Mouse (Mus musculus): ENCODE results near the gene Pdzd2.

Pdzd2 gene

GRCm38 (mm10) chr15:12663351-12663750 lies 76.4 kb downstream of the Pdzd2 start:
- DNase-seq, result no peak

- no peak for DNase-seq
Measured at GRCm38 (mm10) chr15:12660320-12660719, 79.4 kb downstream of the Pdzd2 start.

- DNase-seq, result no peak
Measured at GRCm38 (mm10) chr15:12655959-12656662, 83.6 kb downstream of the Pdzd2 start.

- no peak for DNase-seq
Measured at GRCm38 (mm10) chr15:12655316-12655715, 84.4 kb downstream of the Pdzd2 start.

- DNase-seq, result no peak
Measured at GRCm38 (mm10) chr15:12652336-12653031, 87.2 kb downstream of the Pdzd2 start.

- DNase-seq, result no peak
Measured at GRCm38 (mm10) chr15:12650236-12650635, 89.5 kb downstream of the Pdzd2 start.

- no peak for DNase-seq
Measured at GRCm38 (mm10) chr15:12649674-12650073, 90.0 kb downstream of the Pdzd2 start.

GRCm38 (mm10) chr15:12649131-12649530 lies 90.6 kb downstream of the Pdzd2 start:
- no peak for DNase-seq

- DNase-seq, result no peak
Measured at GRCm38 (mm10) chr15:12640755-12641154, 99.0 kb downstream of the Pdzd2 start.

GRCm38 (mm10) chr15:12639776-12640175 lies 99.9 kb downstream of the Pdzd2 start:
- no peak for DNase-seq

GRCm38 (mm10) chr15:12639181-12639580 lies 100.5 kb downstream of the Pdzd2 start:
- no peak for DNase-seq

- DNase-seq, result no peak
Measured at GRCm38 (mm10) chr15:12638370-12639030, 101.2 kb downstream of the Pdzd2 start.

GRCm38 (mm10) chr15:12637511-12637910 lies 102.2 kb downstream of the Pdzd2 start:
- DNase-seq, result no peak

- no peak for DNase-seq
Measured at GRCm38 (mm10) chr15:12636386-12636785, 103.3 kb downstream of the Pdzd2 start.

- no peak for DNase-seq
Measured at GRCm38 (mm10) chr15:12634921-12635320, 104.8 kb downstream of the Pdzd2 start.

GRCm38 (mm10) chr15:12629164-12629563 lies 110.6 kb downstream of the Pdzd2 start:
- DNase-seq, result no peak

- DNase-seq, result no peak
Measured at GRCm38 (mm10) chr15:12628451-12628850, 111.3 kb downstream of the Pdzd2 start.

GRCm38 (mm10) chr15:12626930-12627329 lies 112.8 kb downstream of the Pdzd2 start:
- DNase-seq, result no peak

GRCm38 (mm10) chr15:12626166-12626565 lies 113.6 kb downstream of the Pdzd2 start:
- no peak for DNase-seq

GRCm38 (mm10) chr15:12625524-12625923 lies 114.2 kb downstream of the Pdzd2 start:
- DNase-seq, result no peak

- no peak for DNase-seq
Measured at GRCm38 (mm10) chr15:12623521-12623920, 116.2 kb downstream of the Pdzd2 start.

- DNase-seq, result no peak
Measured at GRCm38 (mm10) chr15:12622701-12623100, 117.0 kb downstream of the Pdzd2 start.

GRCm38 (mm10) chr15:12622093-12622643 lies 117.6 kb downstream of the Pdzd2 start:
- no peak for DNase-seq

GRCm38 (mm10) chr15:12619273-12619672 lies 120.5 kb downstream of the Pdzd2 start:
- DNase-seq, result no peak

Data from thymus, postnatal 25 days (tissue).